Mouse (Mus musculus) heart, adult 2 months (tissue): ENCODE measurements at regions not wholly inside any gene's neighbourhood (a gene's known extent, or its start where the extent isn't known, plus 50 kb on each side); places are given as distances from the start of the nearest gene placed in this dataset.

ENCODE experiments used
- CTCF ChIP-seq: fragments of 200-600 bp; IDR thresholded peaks from 2 replicates; pipeline ENCODE4 v1.8.1; 2022; ENCODE audit warnings: antibody characterized with exemption, mild to moderate bottlenecking, moderate library complexity
- EP300 ChIP-seq: fragments of 200-500 bp; IDR thresholded peaks from 2 replicates; pipeline ENCODE4 v1.6.1; 2011; ENCODE audit warnings: low read depth, low read length, control low read depth; ENCODE audit not compliant: insufficient read depth

- TF ChIP-seq CTCF (no peak), EP300 (no peak)
Measured at GRCm38 (mm10) chr13:101586787-101587186, 181.2 kb downstream of the Pik3r1 start.
